Mouse (Mus musculus): ENCODE results near the gene Sec22b. TPM values are rescaled to one million over a fixed set of nuclear protein-coding genes. Genes with fewer than 3 reads are reported as not detected.

The Sec22b gene
- polyA plus RNA-seq, 1 experiment from 2014 or later = 138 TPM

- no peak for ATAC-seq (ENCODE audit: insufficient read depth, low FRiP score, low TSS enrichment)
Observed at GRCm38 (mm10) chr3:97925246-97925645, 24.3 kb downstream of the Sec22b start.

GRCm38 (mm10) chr3:97927322-97927721, 26.3 kb downstream of the Sec22b start:
- Histone ChIP-seq H3K36me3 (ENCODE audit: control insufficient read depth, insufficient read depth, low read length) (no peaks in the 10 kb centered on the region), H3K9ac (ENCODE audit: low read length) (no peak overlapping the region), H3K4me2 (ENCODE audit: low read depth) (no peak overlapping the region), H3K27me3 (ENCODE audit: control insufficient read depth, insufficient read depth, low read length) (no peaks in the 10 kb centered on the region), H3K27ac (ENCODE audit: low read depth, low read length) (no peak overlapping the region), H3K4me1 (ENCODE audit: control insufficient read depth, insufficient read depth, low read length) (peaks cover 7% of the 10 kb centered on the region), H3K4me3 (ENCODE audit: low read depth, low read length) (no peak overlapping the region), H3K9me3 (ENCODE audit: control insufficient read depth, low read length) (no peaks in the 10 kb centered on the region)
- DNase-seq (ENCODE audit: low spot score) = no peak
- ATAC-seq (ENCODE audit: insufficient read depth, low FRiP score, low TSS enrichment) = no peak
- WGBS = 82% methylated on average over 4 of the region's 4 CpGs

More at GRCm38 (mm10) chr3:97925246-97925645, 24.3 kb downstream of the Sec22b start:
- H3K9me3 ChIP-seq (ENCODE audit: control insufficient read depth, low read length) = no peaks in the 10 kb centered on the region
- H3K27ac ChIP-seq (ENCODE audit: low read depth, low read length) = no peak overlapping the region
- no peak overlapping the region for H3K9ac ChIP-seq (ENCODE audit: low read length)
- no peaks in the 10 kb centered on the region for H3K4me1 ChIP-seq (ENCODE audit: control insufficient read depth, insufficient read depth, low read length)
- H3K4me3 ChIP-seq (ENCODE audit: low read depth, low read length) = no peak overlapping the region
- no peak for DNase-seq (ENCODE audit: low spot score)
- 94% methylated on average over 2 of the region's 2 CpGs for WGBS
- H3K27me3 ChIP-seq (ENCODE audit: control insufficient read depth, insufficient read depth, low read length) = no peaks in the 10 kb centered on the region
- no peaks in the 10 kb centered on the region for H3K36me3 ChIP-seq (ENCODE audit: control insufficient read depth, insufficient read depth, low read length)
- H3K4me2 ChIP-seq (ENCODE audit: low read depth) = no peak overlapping the region

- Histone ChIP-seq H3K4me2 (ENCODE audit: low read depth) (no peak overlapping the region), H3K36me3 (ENCODE audit: control insufficient read depth, insufficient read depth, low read length) (no peaks in the 10 kb centered on the region), H3K9me3 (ENCODE audit: control insufficient read depth, low read length) (no peaks in the 10 kb centered on the region), H3K4me1 (ENCODE audit: control insufficient read depth, insufficient read depth, low read length) (peaks cover 15% of the 10 kb centered on the region), H3K27ac (ENCODE audit: low read depth, low read length) (no peak overlapping the region), H3K9ac (ENCODE audit: low read length) (no peak overlapping the region), H3K4me3 (ENCODE audit: low read depth, low read length) (no peak overlapping the region), H3K27me3 (ENCODE audit: control insufficient read depth, insufficient read depth, low read length) (no peaks in the 10 kb centered on the region)
- DNase-seq (ENCODE audit: low spot score) = peak; percentile 82
- ATAC-seq (ENCODE audit: insufficient read depth, low FRiP score, low TSS enrichment) = no peak
- 63% methylated on average over 9 of the region's 9 CpGs for WGBS
Observed at GRCm38 (mm10) chr3:97928968-97929858, 28.2 kb downstream of the Sec22b start.

GRCm38 (mm10) chr3:97930141-97930786, 29.3 kb downstream of the Sec22b start:
- no peak overlapping the region for H3K4me2 ChIP-seq (ENCODE audit: low read depth)
- no peaks in the 10 kb centered on the region for H3K27me3 ChIP-seq (ENCODE audit: control insufficient read depth, insufficient read depth, low read length)
- H3K36me3 ChIP-seq (ENCODE audit: control insufficient read depth, insufficient read depth, low read length) = no peaks in the 10 kb centered on the region
- DNase-seq (ENCODE audit: low spot score) (no peak), ATAC-seq (ENCODE audit: insufficient read depth, low FRiP score, low TSS enrichment) (no peak)
- H3K9ac ChIP-seq (ENCODE audit: low read length) = no peak overlapping the region
- H3K9me3 ChIP-seq (ENCODE audit: control insufficient read depth, low read length) = no peaks in the 10 kb centered on the region
- WGBS = 65% methylated on average over 12 of the region's 12 CpGs
- H3K4me1 ChIP-seq (ENCODE audit: control insufficient read depth, insufficient read depth, low read length) = peaks cover 15% of the 10 kb centered on the region
- H3K27ac ChIP-seq (ENCODE audit: low read depth, low read length) = no peak overlapping the region
- H3K4me3 ChIP-seq (ENCODE audit: low read depth, low read length) = no peak overlapping the region

- no peak for ATAC-seq (ENCODE audit: insufficient read depth, low FRiP score, low TSS enrichment)
- Histone ChIP-seq H3K9me3 (ENCODE audit: control insufficient read depth, low read length) (no peaks in the 10 kb centered on the region), H3K27ac (ENCODE audit: low read depth, low read length) (no peak overlapping the region), H3K4me2 (ENCODE audit: low read depth) (no peak overlapping the region), H3K36me3 (ENCODE audit: control insufficient read depth, insufficient read depth, low read length) (no peaks in the 10 kb centered on the region), H3K4me1 (ENCODE audit: control insufficient read depth, insufficient read depth, low read length) (peaks cover 15% of the 10 kb centered on the region), H3K9ac (ENCODE audit: low read length) (no peak overlapping the region), H3K27me3 (ENCODE audit: control insufficient read depth, insufficient read depth, low read length) (no peaks in the 10 kb centered on the region), H3K4me3 (ENCODE audit: low read depth, low read length) (no peak overlapping the region)
- 81% methylated on average over 8 of the region's 8 CpGs for WGBS
- DNase-seq (ENCODE audit: low spot score) = no peak
Observed at GRCm38 (mm10) chr3:97930787-97931158, 29.8 kb downstream of the Sec22b start.

- H3K4me3 ChIP-seq (ENCODE audit: low read depth, low read length) = no peak overlapping the region
- no peak overlapping the region for H3K4me2 ChIP-seq (ENCODE audit: low read depth)
- H3K36me3 ChIP-seq (ENCODE audit: control insufficient read depth, insufficient read depth, low read length) = no peaks in the 10 kb centered on the region
- H3K27ac ChIP-seq (ENCODE audit: low read depth, low read length) = no peak overlapping the region
- WGBS = 75% methylated on average over 7 of the region's 7 CpGs
- no peak for ATAC-seq (ENCODE audit: insufficient read depth, low FRiP score, low TSS enrichment)
- H3K9me3 ChIP-seq (ENCODE audit: control insufficient read depth, low read length) = no peaks in the 10 kb centered on the region
- no peak overlapping the region for H3K9ac ChIP-seq (ENCODE audit: low read length)
- H3K4me1 ChIP-seq (ENCODE audit: control insufficient read depth, insufficient read depth, low read length) = peaks cover 15% of the 10 kb centered on the region
- no peak for DNase-seq (ENCODE audit: low spot score)
- H3K27me3 ChIP-seq (ENCODE audit: control insufficient read depth, insufficient read depth, low read length) = no peaks in the 10 kb centered on the region
Observed at GRCm38 (mm10) chr3:97931310-97931885, 30.4 kb downstream of the Sec22b start.

GRCm38 (mm10) chr3:97932131-97932530, 31.1 kb downstream of the Sec22b start:
- Histone ChIP-seq H3K27ac (ENCODE audit: low read depth, low read length) (no peak overlapping the region), H3K27me3 (ENCODE audit: control insufficient read depth, insufficient read depth, low read length) (no peaks in the 10 kb centered on the region), H3K9me3 (ENCODE audit: control insufficient read depth, low read length) (no peaks in the 10 kb centered on the region), H3K4me2 (ENCODE audit: low read depth) (peak overlapping the region; percentile 10; the same call in 1 of the 2 replicates), H3K4me3 (ENCODE audit: low read depth, low read length) (no peak overlapping the region), H3K9ac (ENCODE audit: low read length) (peak overlapping the region; percentile 43; the same call in 1 of the 2 replicates), H3K4me1 (ENCODE audit: control insufficient read depth, insufficient read depth, low read length) (peaks cover 16% of the 10 kb centered on the region), H3K36me3 (ENCODE audit: control insufficient read depth, insufficient read depth, low read length) (no peaks in the 10 kb centered on the region)
- no peak for DNase-seq (ENCODE audit: low spot score)
- 13% methylated on average over 10 of the region's 10 CpGs for WGBS
- no peak for ATAC-seq (ENCODE audit: insufficient read depth, low FRiP score, low TSS enrichment)

- no peak overlapping the region for H3K27ac ChIP-seq (ENCODE audit: low read depth, low read length)
- no peak for ATAC-seq (ENCODE audit: insufficient read depth, low FRiP score, low TSS enrichment)
- H3K27me3 ChIP-seq (ENCODE audit: control insufficient read depth, insufficient read depth, low read length) = no peaks in the 10 kb centered on the region
Observed at GRCm38 (mm10) chr3:97932771-97933170, 31.8 kb downstream of the Sec22b start.

More at GRCm38 (mm10) chr3:97932771-97933170, 31.8 kb downstream of the Sec22b start:
- 51% methylated on average over 11 of the region's 11 CpGs for WGBS
- Histone ChIP-seq H3K4me3 (ENCODE audit: low read depth, low read length) (no peak overlapping the region), H3K9me3 (ENCODE audit: control insufficient read depth, low read length) (no peaks in the 10 kb centered on the region), H3K36me3 (ENCODE audit: control insufficient read depth, insufficient read depth, low read length) (no peaks in the 10 kb centered on the region), H3K4me1 (ENCODE audit: control insufficient read depth, insufficient read depth, low read length) (peaks cover 22% of the 10 kb centered on the region), H3K4me2 (ENCODE audit: low read depth) (no peak overlapping the region), H3K9ac (ENCODE audit: low read length) (no peak overlapping the region)
- DNase-seq (ENCODE audit: low spot score) = no peak

Measured in neural tube, embryonic 11.5 days (tissue).